Mouse (Mus musculus) MEL-GATA-1-ER (cell line): ENCODE measurements around the gene Ptprm.

Source experiments
- DNase-seq: peaks from one replicate; pipeline ENCODE4 v3.0.0-alpha.2; 2012; ENCODE audit warnings: low read depth; ENCODE audit errors: extremely low read depth

Ptprm gene

GRCm38 (mm10) chr17:67138981-67139380 is 215.3 kb downstream of the Ptprm start:
- DNase-seq: no peak

DNA sequence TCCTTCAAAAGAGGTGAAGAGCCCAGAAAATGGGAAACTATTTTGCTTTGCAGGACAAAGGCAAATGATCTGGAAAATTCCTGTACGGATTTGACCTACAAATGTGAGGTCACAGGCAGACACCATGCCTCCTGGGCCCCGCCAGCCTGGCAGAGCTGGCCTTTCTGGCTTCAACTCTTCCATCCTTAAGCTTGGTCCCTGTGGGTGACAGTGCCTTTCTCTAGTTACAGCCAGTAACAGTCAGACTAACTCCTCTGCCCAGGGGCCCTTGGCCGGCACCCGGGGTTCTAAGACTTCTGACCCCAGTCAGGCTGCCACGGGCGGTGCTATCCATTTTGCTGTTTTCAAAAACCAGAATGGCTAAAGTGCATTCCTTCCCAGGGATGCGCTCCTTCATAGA is 217.4 kb downstream of the Ptprm start:
- no peak for DNase-seq

GRCm38 (mm10) chr17:67136421-67136820 is 217.8 kb downstream of the Ptprm start:
- no peak for DNase-seq

- DNase-seq: no peak
Measured at GRCm38 (mm10) chr17:67134235-67134634, 220.0 kb downstream of the Ptprm start.

DNA sequence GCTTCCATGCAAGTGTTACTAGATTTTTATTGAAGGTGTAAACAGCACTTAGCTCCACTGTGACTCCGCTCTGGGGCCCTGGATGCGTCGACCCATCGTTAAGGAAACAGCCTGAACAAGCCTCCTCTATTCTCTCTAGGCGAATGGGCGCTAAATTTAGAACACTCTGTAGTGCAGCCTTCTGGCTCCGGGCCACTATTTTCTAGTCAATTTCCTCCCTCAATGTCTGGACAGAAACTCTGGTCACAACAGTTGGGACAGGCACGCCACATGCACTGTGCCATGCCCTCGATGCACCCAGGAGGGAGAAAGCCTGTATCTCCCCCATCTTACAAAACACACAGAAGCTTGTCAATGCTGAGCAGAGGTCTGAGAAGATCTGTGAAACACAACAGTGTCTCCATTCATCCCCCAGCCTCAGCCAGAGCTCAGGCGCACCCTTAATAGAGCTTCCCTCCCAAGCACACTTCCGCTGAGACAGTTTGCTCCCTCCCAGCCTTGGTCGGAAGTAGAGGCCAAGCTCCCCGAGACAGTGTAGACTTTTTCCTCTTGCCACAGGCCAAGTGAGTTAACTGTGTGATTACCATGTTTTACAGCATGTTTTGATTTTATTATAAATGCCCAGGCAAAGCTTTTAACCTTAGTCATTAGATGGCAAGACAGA is 220.7 kb downstream of the Ptprm start:
- no peak for DNase-seq

DNA sequence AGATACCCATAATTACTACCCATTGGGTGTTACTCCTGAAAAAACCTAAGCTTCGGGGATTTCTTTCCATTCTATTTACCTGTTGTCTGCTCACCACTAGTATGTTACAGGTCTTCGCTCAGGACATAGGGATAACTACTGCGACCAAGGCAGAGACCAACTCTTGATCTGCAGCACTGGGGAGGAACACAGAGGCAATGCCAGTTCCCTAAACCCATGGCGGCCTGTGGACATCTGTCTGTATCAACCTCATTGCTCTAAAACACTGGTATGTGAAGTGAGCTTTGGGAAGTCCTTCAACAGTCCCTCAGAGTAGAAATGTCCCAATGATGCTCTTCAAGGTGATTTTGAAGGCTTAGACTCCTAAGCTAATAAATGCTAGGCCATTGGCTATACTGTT is 221.2 kb downstream of the Ptprm start:
- no peak for DNase-seq

GRCm38 (mm10) chr17:67127530-67127929 is 226.7 kb downstream of the Ptprm start:
- DNase-seq: no peak

DNA sequence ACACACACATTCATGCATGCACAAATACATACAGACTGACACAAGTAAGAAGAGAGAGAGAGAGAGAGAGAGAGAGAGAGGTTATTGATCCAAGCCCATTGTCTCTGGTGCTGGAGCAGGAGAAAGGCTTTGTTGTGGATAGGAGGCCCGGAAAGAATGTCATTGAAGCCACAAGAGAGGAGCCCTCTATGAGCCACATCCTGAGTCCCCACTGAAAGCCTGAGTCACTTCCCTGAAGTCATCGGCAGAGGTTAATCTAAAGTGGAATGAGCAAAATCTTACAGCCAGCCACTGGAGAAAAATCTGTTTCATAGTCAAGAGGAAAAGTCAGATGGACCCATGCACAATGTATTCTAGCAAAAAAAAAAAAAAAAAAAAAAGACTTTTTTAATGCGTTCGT is 228.7 kb downstream of the Ptprm start:
- no peak for DNase-seq

DNA sequence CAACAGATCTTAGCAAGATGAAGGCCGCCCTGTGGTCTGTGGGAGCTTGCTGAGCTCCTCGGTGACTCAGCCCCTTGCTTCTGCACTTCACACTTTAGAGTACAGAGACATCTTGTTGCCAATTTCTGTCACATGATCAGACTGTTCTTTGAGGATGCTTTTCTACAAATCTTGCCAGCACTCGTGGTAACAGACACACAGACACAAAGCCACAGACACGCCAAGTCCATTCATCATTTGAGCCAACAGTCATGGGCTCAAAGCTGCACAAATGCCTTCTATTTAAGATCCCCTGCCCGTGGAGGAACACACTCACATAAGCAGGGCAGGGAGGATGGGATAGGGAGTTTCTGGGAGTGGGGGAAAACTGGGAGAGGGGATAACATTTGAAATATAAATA is 230.0 kb downstream of the Ptprm start:
- no peak for DNase-seq

GRCm38 (mm10) chr17:67123722-67124121 is 230.5 kb downstream of the Ptprm start:
- no peak for DNase-seq

DNA sequence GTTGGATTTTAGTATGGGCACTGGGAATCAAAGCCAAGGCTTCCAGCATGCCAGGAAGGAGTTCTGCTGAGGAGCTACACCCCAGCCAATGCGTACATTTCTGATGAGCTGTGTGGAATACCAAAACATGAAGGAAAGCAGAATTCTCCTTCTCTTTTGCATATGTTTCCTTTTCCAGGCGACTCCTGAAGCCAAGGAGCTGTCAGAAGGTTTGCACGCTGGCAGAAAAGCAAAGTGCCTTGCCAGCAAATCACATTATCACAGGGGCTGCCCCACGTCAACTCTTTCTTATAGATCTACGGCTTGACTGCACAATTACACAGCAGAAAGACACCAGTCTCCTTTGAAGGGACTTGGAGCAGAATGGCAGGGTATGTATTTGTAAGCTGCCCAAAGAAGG is 233.4 kb downstream of the Ptprm start:
- no peak for DNase-seq

GRCm38 (mm10) chr17:67118676-67119340 is 235.4 kb downstream of the Ptprm start:
- no peak for DNase-seq

GRCm38 (mm10) chr17:67114842-67115241 is 239.4 kb downstream of the Ptprm start:
- DNase-seq: no peak

DNA sequence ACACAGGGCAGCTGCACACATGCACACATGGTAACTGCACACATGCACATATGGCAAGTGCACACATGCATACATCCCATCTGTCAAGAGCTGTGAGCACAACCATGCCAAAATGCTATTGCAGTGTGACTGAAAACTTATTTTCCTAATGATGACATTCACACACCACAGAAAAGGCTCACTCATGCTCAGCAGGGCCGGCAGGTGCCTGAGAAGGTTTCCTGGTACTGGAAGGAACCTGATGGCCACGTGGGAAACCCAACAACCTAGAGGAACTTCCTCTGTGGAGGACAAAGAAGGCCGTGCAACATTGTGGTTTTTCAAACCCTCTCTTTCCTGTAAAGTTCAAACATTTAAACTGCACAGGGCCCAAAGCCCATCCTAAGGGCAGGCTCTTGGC is 241.6 kb downstream of the Ptprm start:
- DNase-seq: no peak

DNA sequence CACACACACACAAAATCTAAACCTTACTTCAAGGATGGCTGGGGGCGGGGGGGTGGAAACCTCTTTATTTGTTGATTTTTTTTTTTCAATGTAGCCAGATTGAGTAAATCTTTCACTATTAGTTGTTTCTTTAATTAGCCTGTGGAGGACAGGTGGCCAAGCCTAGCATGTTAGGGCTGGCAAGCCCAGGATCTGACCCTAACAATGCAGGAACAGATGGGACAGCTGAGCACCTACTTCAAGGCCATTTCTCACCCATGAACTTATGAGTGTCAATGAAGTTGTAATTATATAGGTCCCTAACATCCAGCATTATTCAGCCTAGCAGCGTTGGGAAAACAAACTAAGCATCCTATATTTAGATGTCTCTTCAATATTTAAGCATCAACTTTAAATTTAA is 248.1 kb downstream of the Ptprm start:
- no peak for DNase-seq

DNA sequence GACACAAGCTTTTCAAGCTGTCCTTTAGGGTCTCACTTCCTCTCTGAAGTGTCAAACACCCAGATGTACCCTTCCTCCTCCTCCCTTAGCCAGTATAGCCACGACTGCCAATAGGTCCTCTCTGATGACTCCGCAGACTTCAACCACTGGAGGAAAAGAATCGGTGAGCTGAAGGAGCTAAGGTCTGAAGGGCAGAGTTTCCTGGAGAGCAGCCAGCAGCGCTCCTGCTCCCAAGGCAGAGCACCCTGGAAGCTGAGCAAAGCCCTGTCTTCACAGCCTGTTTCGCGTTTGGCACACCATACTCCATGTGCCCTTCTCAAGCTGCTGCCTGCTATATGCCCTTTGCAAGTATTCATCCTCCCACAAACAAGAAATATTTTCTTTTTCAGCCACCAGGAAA is 252.2 kb downstream of the Ptprm start:
- no peak for DNase-seq

DNA sequence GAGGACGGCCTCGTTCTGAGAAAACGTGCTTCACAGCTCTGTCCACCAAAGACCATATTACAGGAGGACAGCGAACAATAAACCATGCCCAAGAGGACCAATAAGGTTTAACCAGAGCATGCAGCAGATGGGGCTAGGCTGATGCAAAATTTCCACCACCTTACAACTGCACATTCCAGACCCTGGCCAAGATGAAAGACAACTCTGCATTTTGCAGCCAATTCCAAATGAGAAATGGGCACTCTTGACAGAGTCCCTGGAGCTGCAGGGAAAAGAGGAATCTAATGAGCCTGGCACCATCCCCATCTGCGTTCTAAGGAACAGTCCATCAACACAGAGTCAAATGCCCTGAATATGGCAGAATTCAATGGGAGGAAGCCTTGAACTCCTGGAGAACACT is 263.3 kb downstream of the Ptprm start:
- DNase-seq: no peak

DNA sequence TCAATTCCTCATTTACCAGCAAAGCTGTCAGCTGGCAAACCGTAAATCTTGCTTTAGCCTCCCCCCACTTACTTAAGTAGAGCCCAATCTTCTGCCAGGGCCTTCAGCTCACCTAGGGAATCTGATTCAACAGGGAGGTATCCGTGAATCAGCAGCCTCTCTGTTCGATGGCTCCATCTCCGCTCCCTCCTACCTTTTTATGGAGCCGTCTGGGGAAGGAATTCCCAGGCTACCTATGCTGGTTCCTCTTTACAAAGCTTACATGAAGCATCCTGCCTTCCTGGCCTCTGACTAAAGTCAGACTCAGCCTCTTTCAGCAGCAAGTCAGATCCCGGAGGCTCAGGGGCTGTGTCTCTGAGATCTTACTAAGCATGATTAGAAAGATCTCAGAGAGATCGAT is 264.1 kb downstream of the Ptprm start:
- DNase-seq: no peak

DNA sequence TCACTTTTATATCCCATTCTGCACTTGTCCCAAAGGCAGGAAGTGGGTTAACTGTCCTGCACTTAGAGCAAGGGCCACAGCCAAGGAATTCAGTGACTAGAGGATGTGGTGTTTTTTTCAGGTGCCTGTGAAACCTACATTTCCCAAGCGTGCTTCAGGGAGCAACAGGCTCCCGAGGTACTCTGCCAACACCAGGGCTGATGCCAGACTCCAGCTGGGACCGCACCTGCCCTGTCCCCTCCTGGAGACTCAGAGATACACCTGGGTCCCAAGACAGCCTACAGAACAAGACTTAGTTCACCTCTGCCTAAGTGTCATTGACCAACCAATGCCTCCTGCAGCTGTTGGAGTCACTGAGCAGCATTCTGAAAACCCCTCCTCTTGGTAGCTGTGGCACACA is 264.6 kb downstream of the Ptprm start:
- DNase-seq: no peak

DNA sequence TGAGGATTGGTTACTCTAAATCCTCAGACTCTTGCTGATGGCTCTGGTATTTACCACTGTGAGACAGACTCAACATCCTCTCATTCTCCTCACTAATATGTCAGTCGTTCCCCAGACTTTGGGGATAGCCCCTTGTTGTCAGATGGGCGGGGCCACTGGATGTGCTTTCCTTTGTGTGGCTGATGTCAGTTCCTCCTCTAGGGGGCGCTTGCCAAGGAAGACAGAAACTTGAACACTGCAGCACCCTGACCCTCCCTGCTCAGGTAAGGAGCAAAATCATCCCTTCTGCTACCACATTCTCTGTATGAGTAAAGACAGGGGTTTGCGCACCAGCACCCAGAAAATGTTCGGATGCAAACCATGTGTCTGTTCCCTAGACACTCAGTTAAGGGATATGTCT is 266.7 kb downstream of the Ptprm start:
- DNase-seq: no peak

GRCm38 (mm10) chr17:67086811-67087210 is 267.4 kb downstream of the Ptprm start:
- DNase-seq: no peak

- DNase-seq: no peak
Measured at GRCm38 (mm10) chr17:67084501-67084900, 269.8 kb downstream of the Ptprm start.

GRCm38 (mm10) chr17:67084093-67084492 is 270.2 kb downstream of the Ptprm start:
- DNase-seq: no peak
